Mouse (Mus musculus): ENCODE measurements around the gene Fam166b. TPM values are rescaled to one million over a fixed set of nuclear protein-coding genes. Genes with fewer than 3 reads are reported as not detected.

Gene Fam166b
- polyA plus RNA-seq, 1 experiment = not detected

- Histone ChIP-seq H3K27ac (ENCODE audit: insufficient read depth, low read depth, low read length) (no peak overlapping the region), H3K4me1 (ENCODE audit: control insufficient read depth, insufficient read depth, low read length) (peaks cover 20% of the 10 kb centered on the region), H3K4me3 (ENCODE audit: insufficient read depth, low read length) (no peak overlapping the region)
- TF ChIP-seq POLR2A (IDR thresholded peaks at IDR 0.05; ENCODE audit: borderline replicate concordance, low read depth, low read length) (no peak), CTCF (IDR thresholded peaks at IDR 0.05; ENCODE audit: low read depth, low read length) (no peak)
Observed at GRCm38 (mm10) chr4:43415221-43416070, 13.5 kb downstream of the Fam166b start.

- TF ChIP-seq POLR2A (IDR thresholded peaks at IDR 0.05; ENCODE audit: borderline replicate concordance, low read depth, low read length) = no peak
- Histone ChIP-seq H3K4me1 (ENCODE audit: control insufficient read depth, insufficient read depth, low read length) (peaks cover 15% of the 10 kb centered on the region), H3K27ac (ENCODE audit: insufficient read depth, low read depth, low read length) (no peak overlapping the region), H3K4me3 (ENCODE audit: insufficient read depth, low read length) (no peak overlapping the region)
Observed at GRCm38 (mm10) chr4:43414761-43415160, 14.2 kb downstream of the Fam166b start.

- Histone ChIP-seq H3K4me1 (ENCODE audit: control insufficient read depth, insufficient read depth, low read length) (peaks cover 9% of the 10 kb centered on the region), H3K4me3 (ENCODE audit: insufficient read depth, low read length) (no peak overlapping the region), H3K27ac (ENCODE audit: insufficient read depth, low read depth, low read length) (no peak overlapping the region)
- TF ChIP-seq CTCF (IDR thresholded peaks at IDR 0.05; ENCODE audit: low read depth, low read length) (no peak), POLR2A (IDR thresholded peaks at IDR 0.05; ENCODE audit: borderline replicate concordance, low read depth, low read length) (no peak)
Observed at GRCm38 (mm10) chr4:43407071-43407920, 21.6 kb downstream of the Fam166b start.

- Histone ChIP-seq H3K4me1 (ENCODE audit: control insufficient read depth, insufficient read depth, low read length) (peaks cover 18% of the 10 kb centered on the region), H3K4me3 (ENCODE audit: insufficient read depth, low read length) (no peak overlapping the region), H3K27ac (ENCODE audit: insufficient read depth, low read depth, low read length) (no peak overlapping the region)
- TF ChIP-seq CTCF (IDR thresholded peaks at IDR 0.05; ENCODE audit: low read depth, low read length) (no peak), POLR2A (IDR thresholded peaks at IDR 0.05; ENCODE audit: borderline replicate concordance, low read depth, low read length) (no peak)
Observed at GRCm38 (mm10) chr4:43406162-43406971, 22.6 kb downstream of the Fam166b start.

GRCm38 (mm10) chr4:43404697-43405096 is 24.2 kb downstream of the Fam166b start:
- H3K4me3 ChIP-seq (ENCODE audit: insufficient read depth, low read length) = no peak overlapping the region
- H3K4me1 ChIP-seq (ENCODE audit: control insufficient read depth, insufficient read depth, low read length) = peaks cover 21% of the 10 kb centered on the region
- no peak overlapping the region for H3K27ac ChIP-seq (ENCODE audit: insufficient read depth, low read depth, low read length)
- no peak for TF ChIP-seq POLR2A (IDR thresholded peaks at IDR 0.05; ENCODE audit: borderline replicate concordance, low read depth, low read length)
- no peak for TF ChIP-seq CTCF (IDR thresholded peaks at IDR 0.05; ENCODE audit: low read depth, low read length)

- no peak overlapping the region for H3K4me3 ChIP-seq (ENCODE audit: insufficient read depth, low read length)
Observed at GRCm38 (mm10) chr4:43402212-43402611, 26.7 kb downstream of the Fam166b start.

GRCm38 (mm10) chr4:43401486-43401885 is 27.4 kb downstream of the Fam166b start:
- Histone ChIP-seq H3K4me3 (ENCODE audit: insufficient read depth, low read length) (no peak overlapping the region), H3K4me1 (ENCODE audit: control insufficient read depth, insufficient read depth, low read length) (peaks cover 25% of the 10 kb centered on the region), H3K27ac (ENCODE audit: insufficient read depth, low read depth, low read length) (no peak overlapping the region)
- TF ChIP-seq CTCF (IDR thresholded peaks at IDR 0.05; ENCODE audit: low read depth, low read length) (no peak), POLR2A (IDR thresholded peaks at IDR 0.05; ENCODE audit: borderline replicate concordance, low read depth, low read length) (no peak)

More at GRCm38 (mm10) chr4:43402212-43402611, 26.7 kb downstream of the Fam166b start:
- TF ChIP-seq POLR2A (IDR thresholded peaks at IDR 0.05; ENCODE audit: borderline replicate concordance, low read depth, low read length) = no peak
- Histone ChIP-seq H3K27ac (ENCODE audit: insufficient read depth, low read depth, low read length) (no peak overlapping the region), H3K4me1 (ENCODE audit: control insufficient read depth, insufficient read depth, low read length) (peaks cover 25% of the 10 kb centered on the region)

GRCm38 (mm10) chr4:43400976-43401375 is 28.0 kb downstream of the Fam166b start:
- H3K27ac ChIP-seq (ENCODE audit: insufficient read depth, low read depth, low read length) = no peak overlapping the region
- TF ChIP-seq POLR2A (IDR thresholded peaks at IDR 0.05; ENCODE audit: borderline replicate concordance, low read depth, low read length) (no peak), CTCF (IDR thresholded peaks at IDR 0.05; ENCODE audit: low read depth, low read length) (no peak)
- peaks cover 25% of the 10 kb centered on the region for H3K4me1 ChIP-seq (ENCODE audit: control insufficient read depth, insufficient read depth, low read length)
- H3K4me3 ChIP-seq (ENCODE audit: insufficient read depth, low read length) = no peak overlapping the region

GRCm38 (mm10) chr4:43399391-43400131 is 29.4 kb downstream of the Fam166b start:
- TF ChIP-seq CTCF (IDR thresholded peaks at IDR 0.05; ENCODE audit: low read depth, low read length) = no peak
- no peak for TF ChIP-seq POLR2A (IDR thresholded peaks at IDR 0.05; ENCODE audit: borderline replicate concordance, low read depth, low read length)
- no peak overlapping the region for H3K27ac ChIP-seq (ENCODE audit: insufficient read depth, low read depth, low read length)
- peaks cover 22% of the 10 kb centered on the region for H3K4me1 ChIP-seq (ENCODE audit: control insufficient read depth, insufficient read depth, low read length)
- H3K4me3 ChIP-seq (ENCODE audit: insufficient read depth, low read length) = no peak overlapping the region
